Mouse (Mus musculus) testis, adult 2 months (tissue): ENCODE results near the gene Lrrc20. TPM values are rescaled to one million over a fixed set of nuclear protein-coding genes. Genes with fewer than 3 reads are reported as not detected.

ENCODE experiments used
- H3K27ac ChIP-seq: fragments of 200-500 bp; 2 replicates; pipeline ENCODE4 v1.5.1; 2012; ENCODE audit warnings: low read depth, low read length; ENCODE audit not compliant: control insufficient read depth, insufficient read depth
- H3K27me3 ChIP-seq: fragments of 200-500 bp; 2 replicates; pipeline ENCODE4 v1.6.1; 2012; ENCODE audit warnings: mild to moderate bottlenecking, low read length, moderate library complexity; ENCODE audit not compliant: control insufficient read depth, insufficient read depth
- H3K36me3 ChIP-seq: fragments of 200-500 bp; 2 replicates; pipeline ENCODE4 v1.6.1; 2012; ENCODE audit warnings: mild to moderate bottlenecking, low read length; ENCODE audit not compliant: control insufficient read depth, insufficient read depth
- H3K4me1 ChIP-seq: fragments of 200-500 bp; 2 replicates; pipeline ENCODE4 v1.6.1; 2012; ENCODE audit warnings: low read length; ENCODE audit not compliant: control insufficient read depth, insufficient read depth
- H3K4me3 ChIP-seq: fragments of 200-500 bp; 2 replicates; pipeline ENCODE4 v1.5.1; 2012; ENCODE audit warnings: low read depth, mild to moderate bottlenecking, low read length, moderate library complexity, mixed read lengths; ENCODE audit not compliant: control insufficient read depth
- CTCF ChIP-seq: fragments of 200-500 bp; IDR thresholded peaks from 2 replicates; pipeline ENCODE4 v1.5.1; 2012; ENCODE audit warnings: low read depth, mild to moderate bottlenecking, inconsistent platforms, low read length, moderate library complexity; ENCODE audit not compliant: control insufficient read depth, insufficient read depth, insufficient replicate concordance
- POLR2A ChIP-seq: fragments of 200-500 bp; IDR thresholded peaks from 2 replicates; pipeline ENCODE4 v1.6.1; 2012; ENCODE audit warnings: low read depth, mild to moderate bottlenecking, inconsistent platforms, low read length, moderate library complexity; ENCODE audit not compliant: control insufficient read depth
- polyA plus RNA-seq: library from polyadenylated mRNA; depleted of rRNA; stranded (reverse); fragments of >200 nt; gene quantifications from 2 replicates; pipeline ENCODE4 v1.2.3, GENCODE M21; 2012

Gene Lrrc20
- polyA plus RNA-seq, 1 experiment, result 3.3 TPM

DNA sequence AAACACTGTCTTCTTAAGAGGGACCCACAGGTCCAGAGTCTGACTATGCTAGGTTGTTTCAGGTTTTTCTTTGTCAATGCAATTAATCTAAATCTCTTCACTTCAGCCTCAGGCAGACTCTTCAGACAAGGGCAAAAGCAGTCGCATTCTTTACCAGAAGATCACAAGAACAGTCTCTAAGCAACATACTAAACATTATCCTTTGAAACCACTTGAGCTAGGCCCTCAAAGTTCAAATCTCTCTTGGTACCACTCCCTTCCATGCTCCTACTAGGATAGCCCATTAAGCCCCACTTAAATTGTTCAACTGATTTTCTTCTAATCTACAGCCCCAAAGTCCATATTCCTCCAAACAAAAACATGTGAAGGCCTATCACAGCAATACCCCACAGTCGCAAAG lies 83.0 kb downstream of the Lrrc20 start:
- H3K4me3 ChIP-seq, result no peak overlapping the region
- no peaks in the 10 kb centered on the region for H3K4me1 ChIP-seq
- no peaks in the 10 kb centered on the region for H3K36me3 ChIP-seq
- no peak for TF ChIP-seq CTCF
- TF ChIP-seq POLR2A, result no peak
- H3K27ac ChIP-seq, result no peak overlapping the region
- no peaks in the 10 kb centered on the region for H3K27me3 ChIP-seq

DNA sequence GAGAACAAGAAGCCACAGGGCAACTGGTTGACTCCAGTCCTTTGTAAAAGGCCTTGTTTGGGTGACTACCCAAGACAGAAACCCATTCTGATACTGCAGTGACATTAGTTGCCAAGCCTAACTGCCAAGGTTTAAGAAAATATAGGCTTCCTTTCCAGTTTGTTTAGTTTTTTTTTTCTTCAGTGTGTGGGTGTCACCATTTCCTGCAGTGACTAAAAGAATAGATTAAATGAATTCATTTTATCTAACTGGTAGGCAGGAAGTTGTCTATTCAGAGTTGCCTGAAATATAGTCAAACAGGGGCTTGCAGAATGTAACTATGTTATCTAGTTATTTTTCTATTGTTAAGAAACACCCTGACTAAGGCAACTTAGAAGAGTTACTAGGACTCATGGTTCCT lies 83.9 kb downstream of the Lrrc20 start:
- Histone ChIP-seq H3K4me1 (no peaks in the 10 kb centered on the region), H3K27ac (no peak overlapping the region), H3K27me3 (no peaks in the 10 kb centered on the region), H3K36me3 (no peaks in the 10 kb centered on the region), H3K4me3 (no peak overlapping the region)
- TF ChIP-seq CTCF, result no peak
- TF ChIP-seq POLR2A, result no peak

DNA sequence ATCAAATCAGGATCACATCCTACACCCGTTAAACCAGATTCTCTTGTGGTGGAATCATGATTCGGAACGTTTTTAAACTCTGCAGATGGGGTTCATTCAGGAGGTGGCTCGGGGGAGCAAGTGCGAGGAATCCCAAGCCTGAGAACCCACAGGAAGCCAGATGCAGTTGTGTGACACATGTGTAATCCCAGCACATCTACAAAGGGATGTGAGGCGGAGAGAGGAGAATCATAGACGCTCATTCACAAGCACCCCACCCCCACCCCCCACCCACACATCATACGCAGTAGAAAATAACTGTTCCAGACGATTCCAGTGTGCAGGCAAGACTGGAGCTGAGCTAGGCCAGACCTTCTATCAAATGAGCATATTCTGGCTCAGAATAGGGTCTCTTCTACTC lies 87.9 kb downstream of the Lrrc20 start:
- Histone ChIP-seq H3K27ac (no peak overlapping the region), H3K36me3 (no peaks in the 10 kb centered on the region), H3K27me3 (no peaks in the 10 kb centered on the region), H3K4me1 (no peaks in the 10 kb centered on the region), H3K4me3 (no peak overlapping the region)
- no peak for TF ChIP-seq POLR2A

DNA sequence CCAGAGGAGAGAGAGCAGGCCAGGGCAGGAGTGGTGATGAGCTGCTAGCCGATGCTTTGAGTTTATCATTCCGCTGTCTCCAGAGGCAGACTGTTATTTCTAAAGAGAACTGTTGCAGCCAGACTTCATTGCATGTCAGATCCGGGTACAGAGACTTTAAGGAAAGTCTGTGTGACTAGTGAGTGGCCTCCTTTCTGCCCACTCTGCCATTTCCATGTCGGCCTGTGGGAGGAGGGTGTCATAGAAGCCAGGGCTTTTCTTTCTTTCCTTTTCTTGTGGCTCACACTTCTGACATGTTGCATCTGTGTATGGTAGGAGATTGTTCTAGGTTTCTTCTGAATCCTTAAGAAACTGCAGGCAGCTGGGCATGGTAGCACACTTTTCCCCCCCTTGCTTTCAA lies 88.8 kb downstream of the Lrrc20 start:
- Histone ChIP-seq H3K27ac (no peak overlapping the region), H3K4me1 (no peaks in the 10 kb centered on the region), H3K27me3 (no peaks in the 10 kb centered on the region), H3K4me3 (no peak overlapping the region), H3K36me3 (no peaks in the 10 kb centered on the region)
- TF ChIP-seq POLR2A, result no peak
- no peak for TF ChIP-seq CTCF

DNA sequence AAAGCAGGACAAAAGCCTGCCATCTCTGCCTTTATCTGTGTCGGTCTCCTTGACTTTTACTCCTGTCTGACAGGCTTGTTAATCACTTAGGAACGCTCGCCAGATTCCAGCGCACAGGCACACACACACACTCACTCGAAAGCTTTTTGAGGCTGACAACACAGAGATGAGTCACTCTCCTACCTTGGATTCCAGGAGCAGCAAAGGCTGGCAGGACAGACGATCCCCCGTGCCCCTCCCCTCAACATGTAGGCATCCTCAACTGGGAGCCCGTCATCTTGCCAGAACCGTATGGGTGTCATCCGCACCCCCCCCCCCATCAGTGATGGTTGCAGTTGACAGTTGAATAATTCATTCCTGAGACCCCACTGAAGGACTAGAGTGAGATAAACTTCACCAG lies 94.6 kb downstream of the Lrrc20 start:
- Histone ChIP-seq H3K27me3 (no peaks in the 10 kb centered on the region), H3K36me3 (no peaks in the 10 kb centered on the region), H3K4me1 (no peaks in the 10 kb centered on the region), H3K4me3 (no peak overlapping the region), H3K27ac (no peak overlapping the region)
- TF ChIP-seq CTCF (no peak), POLR2A (no peak)

DNA sequence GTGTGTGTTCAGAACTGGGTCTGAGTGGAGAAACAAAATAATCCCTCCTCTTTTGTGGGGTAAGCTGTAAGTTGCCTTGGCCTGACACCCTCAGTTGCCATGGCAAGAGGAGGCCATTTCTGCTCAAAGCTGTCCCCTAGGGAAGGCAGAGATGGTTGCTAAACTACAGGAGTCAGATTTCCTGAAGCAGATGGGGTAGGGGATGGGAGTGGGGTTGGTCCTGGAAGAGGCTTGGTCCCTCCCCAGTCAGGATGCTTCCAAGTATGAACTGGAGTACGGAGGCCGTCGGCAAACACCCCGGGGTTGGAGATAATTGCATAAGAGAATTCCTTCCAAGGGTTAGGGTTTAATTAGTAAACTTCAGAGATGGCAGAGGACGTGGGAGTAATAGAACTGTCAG lies 96.5 kb downstream of the Lrrc20 start:
- TF ChIP-seq CTCF (no peak), POLR2A (no peak)
- Histone ChIP-seq H3K27ac (no peak overlapping the region), H3K4me3 (no peak overlapping the region), H3K27me3 (no peaks in the 10 kb centered on the region), H3K36me3 (no peaks in the 10 kb centered on the region), H3K4me1 (no peaks in the 10 kb centered on the region; the same call in 1 of the 2 replicates)

DNA sequence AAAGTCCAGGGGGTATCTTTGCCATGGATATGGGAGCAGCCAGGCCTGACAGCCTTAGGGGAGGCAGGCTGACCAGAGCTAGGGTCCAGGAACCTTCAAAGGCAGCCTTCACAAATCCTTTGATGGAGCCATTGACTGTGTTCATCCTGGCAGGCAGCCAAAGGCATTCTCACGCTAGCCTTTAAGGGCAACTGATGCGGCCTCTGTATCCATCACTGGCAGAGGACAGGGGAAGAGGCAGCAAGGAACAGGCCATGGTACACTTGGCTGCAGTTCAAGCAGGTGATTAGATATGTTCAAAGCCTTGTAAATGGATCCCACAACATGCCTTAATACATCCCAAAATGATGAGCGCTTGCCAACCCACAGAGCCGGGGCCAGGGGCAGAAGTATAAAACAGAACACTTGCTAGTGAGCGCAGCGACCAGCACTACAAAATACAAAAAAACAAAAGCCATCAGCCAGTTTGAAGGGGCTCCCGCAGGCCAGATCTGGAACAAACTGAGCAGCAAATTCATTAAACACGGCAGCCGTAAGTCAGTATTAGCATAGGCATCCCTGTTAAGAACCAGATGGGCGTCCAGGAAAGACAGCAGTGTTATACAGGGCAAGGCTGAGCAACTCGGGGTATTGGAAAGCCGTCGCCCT lies 100.6 kb downstream of the Lrrc20 start:
- Histone ChIP-seq H3K27ac (no peak overlapping the region), H3K36me3 (no peaks in the 10 kb centered on the region), H3K4me1 (no peaks in the 10 kb centered on the region; the same call in 1 of the 2 replicates), H3K4me3 (no peak overlapping the region), H3K27me3 (no peaks in the 10 kb centered on the region)
- TF ChIP-seq CTCF, result no peak
